Mouse (Mus musculus): ENCODE results near the gene Kif24.

DNA sequence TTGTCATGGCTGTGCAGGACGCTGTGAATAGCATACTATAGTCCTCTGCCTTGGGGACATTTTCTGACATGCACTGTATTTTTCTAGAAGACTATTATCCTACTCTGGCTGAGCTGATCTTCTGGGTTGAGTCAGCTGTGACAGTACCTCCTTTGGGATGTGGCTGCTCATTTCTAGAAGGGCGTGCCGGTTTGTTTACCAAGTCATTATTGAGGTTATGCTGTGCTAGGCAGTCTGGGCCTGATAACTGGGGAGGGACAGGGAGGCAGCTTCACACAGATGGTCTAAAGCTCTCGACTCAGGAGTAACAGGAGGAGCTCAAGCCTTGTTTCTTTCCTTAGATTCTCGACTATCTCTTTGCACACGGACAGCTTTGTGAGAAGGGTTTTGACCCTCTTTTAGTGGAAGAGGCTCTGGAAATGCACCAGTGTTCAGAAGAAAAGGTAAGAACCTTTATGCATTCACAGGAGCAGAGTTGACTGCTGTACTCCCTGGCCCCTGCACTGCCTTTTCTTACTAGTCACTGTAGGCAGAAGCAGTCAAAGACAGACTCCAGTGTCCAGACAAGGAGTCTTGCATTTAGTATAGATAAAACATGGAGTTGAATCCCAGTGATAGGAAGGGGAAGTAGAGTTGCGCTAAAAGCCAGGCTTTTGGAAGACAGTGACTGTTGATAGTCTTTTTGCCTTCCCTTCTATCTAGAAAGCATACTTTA is 76.8 kb downstream of the Kif24 start:
- TF ChIP-seq POLR2A (IDR thresholded peaks at IDR 0.05; ENCODE audit: low read depth, low read length), result no peak
- TF ChIP-seq CTCF (conservative IDR thresholded peaks at IDR 0.05; ENCODE audit: insufficient read depth, insufficient read length, low read depth, low read length), result no peak
